ENCODE assay signal across 9 mouse cellular contexts in genomic region chr4:130297123-130297529, GRCm38 (mm10). TPM values are rescaled to one million over a fixed set of nuclear protein-coding genes. Genes with fewer than 3 reads are reported as not detected.
DNase-seq lines count a peak whose midpoint lies in the region; ATAC-seq lines count a peak whose summit lies in the region.
"Had no signal": no experiment of that assay in that cellular context is flagged by ENCODE, and none has a peak within 500 bp of the region (broad histone marks: within the 10 kb centered on the region; RNA-seq: fewer than 3 reads in every experiment).

No protein-coding gene starts in this region.

- H3K9ac ChIP-seq in midbrain, embryonic 11.5 days (ENCODE audit: low read length) = no peak overlapping the region
- no peak overlapping the region for H3K9ac ChIP-seq in midbrain, embryonic 16.5 days (ENCODE audit: low read depth, low read length)
- H3K9ac ChIP-seq: lung, embryonic 15.5 days had no signal

- no peaks in the 10 kb centered on the region for H3K9me3 ChIP-seq in midbrain, embryonic 11.5 days (ENCODE audit: control insufficient read depth, low read length)
- no peaks in the 10 kb centered on the region for H3K9me3 ChIP-seq in midbrain, embryonic 16.5 days (replicated peaks; ENCODE audit: control insufficient read depth, low read length, poor library complexity, severe bottlenecking)
- H3K9me3 ChIP-seq: lung, embryonic 15.5 days had no signal

- 23% methylated on average over 13 of the region's 13 CpGs for WGBS in midbrain, embryonic 11.5 days
- WGBS in midbrain, embryonic 16.5 days = 26% methylated on average over 13 of the region's 13 CpGs

- ATAC-seq in cerebellum, adult (ENCODE audit: insufficient number of reproducible peaks, low FRiP score, low TSS enrichment) = no peak
- ATAC-seq in midbrain, embryonic 11.5 days (ENCODE audit: low FRiP score) = no peak
- ATAC-seq in midbrain, embryonic 16.5 days = no peak
- peak; percentile 63 for ATAC-seq in erythroid progenitor cell, adult 5-6 weeks (replicated peaks; ENCODE audit: low FRiP score, poor library complexity, severe bottlenecking)

- H3K4me3 ChIP-seq in midbrain, embryonic 11.5 days (ENCODE audit: low read depth, low read length) = no peak overlapping the region
- no peak overlapping the region for H3K4me3 ChIP-seq in midbrain, embryonic 16.5 days (ENCODE audit: low read depth, low read length)
- H3K4me3 ChIP-seq: lung, embryonic 15.5 days had no signal

- no peaks in the 10 kb centered on the region for H3K4me1 ChIP-seq in midbrain, embryonic 11.5 days (ENCODE audit: control insufficient read depth, insufficient read depth, low read length)
- no peaks in the 10 kb centered on the region for H3K4me1 ChIP-seq in midbrain, embryonic 16.5 days (ENCODE audit: control insufficient read depth, insufficient read depth, low read length)
- H3K4me1 ChIP-seq: lung, embryonic 15.5 days had no signal

- H3K27me3 ChIP-seq in midbrain, embryonic 11.5 days (ENCODE audit: control insufficient read depth, insufficient read depth, low read length) = no peaks in the 10 kb centered on the region
- H3K27me3 ChIP-seq in midbrain, embryonic 16.5 days (ENCODE audit: control insufficient read depth, insufficient read depth, low read depth, low read length) = no peaks in the 10 kb centered on the region
- H3K27me3 ChIP-seq: lung, embryonic 15.5 days had no signal

- intact Hi-C loops in left cerebral cortex, postnatal 36 days (cut with DNase I) = no loop called here

- H3K36me3 ChIP-seq in midbrain, embryonic 11.5 days (ENCODE audit: control insufficient read depth, insufficient read depth, low read length) = no peaks in the 10 kb centered on the region
- no peaks in the 10 kb centered on the region for H3K36me3 ChIP-seq in midbrain, embryonic 16.5 days (ENCODE audit: control insufficient read depth, insufficient read depth, low read length)
- H3K36me3 ChIP-seq: lung, embryonic 15.5 days had no signal

- no peak overlapping the region for H3K4me2 ChIP-seq in midbrain, embryonic 11.5 days
- H3K4me2 ChIP-seq in midbrain, embryonic 16.5 days (ENCODE audit: low read length) = no peak overlapping the region
- H3K4me2 ChIP-seq: lung, embryonic 15.5 days had no signal

- peak; percentile 72 for DNase-seq in cerebellum, adult 9-10 months
- peak; percentile 90 for DNase-seq in midbrain, embryonic 11.5 days (ENCODE audit: low spot score, missing footprints)
- DNase-seq in retina, postnatal 1 day = peak; percentile 79
- DNase-seq in left cerebral cortex, postnatal 36 days (ENCODE audit: low spot score in 2 of 2) = no peak
- no peak for DNase-seq in right cerebral cortex, postnatal 4 days

- no peak overlapping the region for H3K27ac ChIP-seq in midbrain, embryonic 11.5 days (ENCODE audit: low read depth, low read length)
- no peak overlapping the region for H3K27ac ChIP-seq in midbrain, embryonic 16.5 days (ENCODE audit: low read length)
- H3K27ac ChIP-seq: lung, embryonic 15.5 days had no signal

RNA-seq across cellular contexts. Expression of gene Fabp3, which starts 11.3 kb away (rescaled TPM):
- polyA plus RNA-seq in midbrain, embryonic 11.5 days (2014; fragmentation: Nextera tagmentation; extraction: Ambion mirVana) = 16.7 and 18.6 TPM in 2 replicates
- polyA plus RNA-seq in midbrain, embryonic 16.5 days (2015; fragmentation: Nextera tagmentation; extraction: Ambion mirVana) = 257 and 308 TPM in 2 replicates
- not detected in 2 replicates for total RNA-seq in erythroid progenitor cell, adult 5-6 weeks (2015; ENCODE audit: low replicate concordance)
- total RNA-seq in erythroid progenitor cell, adult 5-6 weeks (2017; ENCODE audit: low replicate concordance) = not detected in 2 replicates
- total RNA-seq in left cerebral cortex, postnatal 36 days (2021) = 100 to 1,000 TPM; 141 to 166 TPM

RNA-seq across cellular contexts. Expression of gene Gm10570, which starts 11.3 kb away (rescaled TPM):
- polyA plus RNA-seq in midbrain, embryonic 11.5 days (2014; fragmentation: Nextera tagmentation; extraction: Ambion mirVana) = not detected in 2 replicates
- polyA plus RNA-seq in midbrain, embryonic 16.5 days (2015; fragmentation: Nextera tagmentation; extraction: Ambion mirVana) = 1.1 and 1.5 TPM in 2 replicates
- total RNA-seq in erythroid progenitor cell, adult 5-6 weeks (2015; ENCODE audit: low replicate concordance) = not detected in 2 replicates
- not detected in 2 replicates for total RNA-seq in erythroid progenitor cell, adult 5-6 weeks (2017; ENCODE audit: low replicate concordance)
- total RNA-seq in left cerebral cortex, postnatal 36 days (2021) = 1 to 10 TPM; 1.4 to 1.8 TPM
- polyA plus RNA-seq: lung, embryonic 15.5 days had no signal

RNA-seq across cellular contexts. Expression of gene Serinc2, which starts 18.1 kb away (rescaled TPM):
- 44.0 and 50.9 TPM in 2 replicates for polyA plus RNA-seq in midbrain, embryonic 11.5 days (2014; fragmentation: Nextera tagmentation; extraction: Ambion mirVana)
- 29.6 and 39.9 TPM in 2 replicates for polyA plus RNA-seq in midbrain, embryonic 16.5 days (2015; fragmentation: Nextera tagmentation; extraction: Ambion mirVana)
- not detected in 2 replicates for total RNA-seq in erythroid progenitor cell, adult 5-6 weeks (2015; ENCODE audit: low replicate concordance)
- not detected in 2 replicates for total RNA-seq in erythroid progenitor cell, adult 5-6 weeks (2017; ENCODE audit: low replicate concordance)
- 1 to 10 TPM; 5.7 to 7.1 TPM for total RNA-seq in left cerebral cortex, postnatal 36 days (2021)

Comparison
In these comparisons a context has a peak if more than half of its experiments do, and no peak if none do; other contexts are left out.
1. DNase-seq: peak in cerebellum, adult 9-10 months (single experiment), midbrain, embryonic 11.5 days (single experiment) and retina, postnatal 1 day (single experiment); none in left cerebral cortex, postnatal 36 days (0 of 2) and right cerebral cortex, postnatal 4 days (single experiment).
2. RNA of gene Fabp3, which starts 11.3 kb away (total RNA-seq): 141 to 166 TPM in left cerebral cortex, postnatal 36 days; not detected in erythroid progenitor cell, adult 5-6 weeks; every median in the first group is over 100 times any median in the second.
3. RNA of gene Serinc2, which starts 18.1 kb away (total RNA-seq): 5.7 to 7.1 TPM in left cerebral cortex, postnatal 36 days; not detected in erythroid progenitor cell, adult 5-6 weeks; every median in the first group is over 4 times any median in the second.